Mouse (Mus musculus) left cerebral cortex, adult 8-10 months (tissue): Measurements from ENCODE around the gene Actrt2. TPM values are rescaled to one million over a fixed set of nuclear protein-coding genes. Genes with fewer than 3 reads are reported as not detected.

Experiments used
- DNase-seq, 2 experiments: peaks; one replicate each; pipeline ENCODE4 v3.0.0; 2022; ENCODE audit warnings: low spot score in 2 of 2
- total RNA-seq, 4 experiments: library from RNA; stranded (reverse); gene quantifications; 2 replicates each; pipeline ENCODE4 v1.2.4; 2022

Gene Actrt2
- not detected for total RNA-seq

DNA sequence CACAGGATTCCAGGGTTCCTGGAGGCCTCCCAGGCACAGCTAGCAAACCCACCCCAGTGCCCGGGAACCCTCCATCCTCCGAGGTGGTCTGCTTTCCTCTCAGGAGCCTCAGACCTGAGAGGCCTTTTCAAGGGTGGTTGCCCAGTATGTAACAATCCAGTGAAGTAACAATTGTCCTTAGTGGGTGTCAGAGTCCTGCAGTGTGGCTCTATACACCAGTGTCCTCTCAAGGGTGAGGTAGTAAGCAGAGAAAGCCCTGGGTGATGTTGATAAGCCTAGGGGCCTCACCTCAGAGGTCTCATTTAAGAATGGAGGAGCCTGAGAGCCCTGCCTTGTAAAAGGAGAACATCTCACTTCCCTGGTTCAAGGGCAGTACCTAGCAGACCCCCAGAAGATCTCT is at the start of gene Actrt2:
TSS of gene Actrt2 (minus strand) at position 101 of the 400 bp plus-strand sequence.
- no peak for DNase-seq

DNA sequence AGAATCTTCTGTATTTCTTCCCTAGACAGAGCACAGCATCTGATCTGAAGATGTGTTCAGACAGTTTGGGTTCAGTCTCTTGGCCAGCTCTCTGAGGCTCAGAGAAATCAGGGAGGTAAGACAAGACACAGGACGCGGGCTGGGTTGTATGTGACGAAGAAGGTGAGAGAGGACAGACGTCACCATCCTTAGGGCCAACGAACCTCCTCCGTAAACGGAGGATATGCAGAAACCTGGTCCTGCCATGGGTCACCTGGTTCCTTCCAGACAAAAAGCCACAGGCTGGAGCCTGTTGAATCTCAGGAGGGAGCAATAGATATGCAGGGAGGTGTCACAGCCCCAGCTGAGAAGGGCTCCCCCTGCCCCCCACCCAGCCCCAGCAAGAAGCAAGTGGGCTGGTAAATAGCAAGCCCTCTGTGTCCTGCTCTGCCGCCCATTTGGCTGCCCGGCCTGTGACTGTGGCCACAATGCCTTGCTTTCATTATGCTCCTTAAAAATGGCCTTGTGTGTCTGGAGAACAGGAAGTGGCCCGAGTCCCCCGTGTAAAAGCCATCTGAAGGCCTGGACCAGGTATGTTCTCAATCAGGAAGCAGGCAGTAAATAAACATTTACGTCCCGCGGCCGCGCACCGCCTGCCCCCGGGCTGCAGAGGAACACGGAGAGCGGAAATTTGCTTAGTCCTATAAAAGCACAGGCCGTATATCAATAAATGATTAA is 41.9 kb upstream of the Actrt2 start:
- DNase-seq = no peak

DNA sequence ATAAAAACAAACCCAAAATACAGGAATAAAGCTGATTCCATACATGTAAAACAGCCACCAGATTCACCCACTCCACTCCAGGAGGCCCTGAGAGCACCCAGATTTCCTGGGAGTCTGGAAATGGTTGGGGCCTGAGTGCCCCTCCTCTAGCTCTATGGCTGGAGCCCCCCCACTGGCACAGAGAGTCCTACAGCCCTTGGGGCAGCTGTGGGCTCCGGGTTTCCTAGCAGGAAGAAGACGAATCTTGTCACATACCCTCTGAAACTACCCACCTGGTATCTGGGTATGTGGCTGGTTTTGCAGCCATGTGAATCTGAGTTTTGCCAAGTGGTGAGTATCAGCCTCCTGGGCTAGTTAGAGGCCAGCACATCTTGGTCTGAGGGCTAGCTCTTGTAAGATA is 41.1 kb upstream of the Actrt2 start:
- no peak for DNase-seq

DNA sequence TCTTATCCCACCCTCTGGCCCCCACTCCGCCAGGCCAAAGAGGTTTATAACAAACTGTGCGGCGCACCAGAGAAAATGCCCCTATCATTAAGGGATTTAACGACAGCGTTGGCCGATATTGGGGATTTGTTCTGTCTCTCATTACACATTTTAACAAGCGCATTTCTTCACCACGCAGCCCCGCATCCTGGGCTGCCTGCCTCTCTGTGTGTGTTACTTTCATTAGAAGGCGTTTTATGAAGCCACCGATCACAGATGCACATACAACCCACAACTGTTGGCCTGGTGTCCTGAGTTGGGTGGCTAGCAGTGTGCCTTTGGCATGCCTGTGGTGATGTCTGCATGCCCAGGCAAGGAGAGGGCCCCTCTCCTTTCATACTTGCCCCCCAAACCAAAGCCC is 40.6 kb upstream of the Actrt2 start:
- DNase-seq = no peak

DNA sequence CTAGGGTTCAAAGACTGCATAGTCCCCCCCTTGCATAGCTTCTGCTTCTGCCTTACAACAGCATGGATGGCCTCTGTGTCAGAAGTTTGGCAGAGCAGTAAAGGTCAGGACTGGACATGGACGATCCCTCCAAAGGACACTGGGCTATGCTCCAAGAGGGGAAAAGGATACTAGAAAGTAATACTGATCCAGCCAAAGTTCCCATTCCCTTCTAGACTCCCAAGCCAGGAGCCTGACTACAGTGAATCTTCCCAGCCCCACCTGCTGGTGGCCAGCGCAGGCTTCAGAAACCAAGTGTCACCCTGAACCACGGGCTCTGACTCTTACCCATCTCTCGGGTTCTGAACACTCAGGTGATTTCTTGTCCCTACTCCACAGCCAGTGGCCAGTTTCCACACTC is 39.9 kb upstream of the Actrt2 start:
- DNase-seq = no peak

DNA sequence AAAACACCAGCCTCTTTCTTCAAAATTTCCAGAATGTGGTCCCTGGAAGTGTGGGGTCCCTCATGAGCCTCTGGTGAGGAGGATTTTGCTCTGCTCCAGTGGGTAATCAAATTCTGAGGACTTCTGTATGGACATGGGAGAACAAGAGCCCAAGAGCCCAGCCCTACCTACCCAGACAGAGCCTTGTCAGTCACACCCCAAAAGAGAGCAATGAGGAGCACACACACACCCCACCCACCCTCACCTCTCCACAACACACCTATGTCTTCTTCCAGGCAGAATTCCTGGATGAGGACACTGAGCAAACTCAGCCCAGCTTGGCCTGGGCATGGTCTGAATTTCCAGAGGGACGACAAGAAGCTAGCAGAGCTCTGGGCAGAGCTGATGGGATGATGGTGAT is 38.8 kb upstream of the Actrt2 start:
- no peak for DNase-seq

DNA sequence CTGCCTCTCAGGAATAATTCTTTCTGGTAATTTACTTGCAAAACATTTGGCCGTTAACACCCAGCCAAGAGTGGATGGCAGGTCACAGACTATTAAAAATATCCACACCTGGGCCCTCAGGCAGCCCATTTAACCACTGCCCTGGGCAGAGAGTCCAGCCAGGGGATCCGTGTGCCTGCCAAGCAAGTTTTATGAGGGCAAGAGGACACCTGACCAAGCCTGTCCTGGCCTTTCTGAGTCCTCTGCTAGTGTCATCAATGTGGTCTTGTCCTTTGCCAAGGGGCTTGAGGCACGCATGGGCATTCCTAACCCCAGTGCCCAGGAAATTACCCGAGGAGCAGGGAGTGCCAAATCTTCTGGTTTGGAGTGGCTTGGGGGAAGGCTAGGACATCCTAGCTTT is 38.0 kb upstream of the Actrt2 start:
- DNase-seq = no peak

DNA sequence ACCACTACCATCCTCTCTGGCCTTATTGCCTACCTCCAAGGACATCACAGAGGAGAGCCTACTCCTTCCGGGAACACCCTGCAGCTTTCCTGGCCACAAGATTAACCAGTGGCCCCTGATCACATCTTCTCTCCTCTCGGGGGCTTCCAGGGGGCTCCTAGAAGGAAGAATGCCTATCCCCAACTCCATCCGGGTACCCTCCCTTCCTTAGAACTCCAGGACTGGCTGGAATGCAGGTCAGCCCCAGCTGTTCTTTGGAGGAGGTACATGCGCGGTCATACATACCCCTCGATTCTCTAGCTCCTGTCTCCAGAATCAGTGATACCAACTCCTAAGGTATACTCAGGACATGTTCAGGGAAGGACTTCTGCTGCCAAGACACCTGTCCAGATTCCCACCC is 37.4 kb upstream of the Actrt2 start:
- DNase-seq = no peak

DNA sequence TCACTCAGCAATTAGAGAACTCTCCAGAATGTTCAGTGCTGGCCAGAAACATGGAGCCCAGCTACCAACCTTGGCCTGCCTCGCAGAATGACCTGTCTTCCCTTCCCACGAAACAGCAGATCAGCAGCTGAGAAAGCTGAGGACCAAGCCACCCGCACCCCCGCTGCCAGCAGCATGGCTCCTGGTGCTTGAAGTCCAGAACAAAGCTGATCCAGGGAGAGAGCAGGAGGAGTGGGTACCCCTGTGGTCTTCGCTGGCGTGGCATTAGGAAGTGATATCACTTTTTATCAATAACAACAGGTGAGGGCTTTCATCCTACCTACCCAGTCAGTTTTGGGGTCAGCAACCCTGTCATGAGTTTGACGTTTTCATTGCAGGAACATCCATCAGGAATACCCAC is 36.9 kb upstream of the Actrt2 start:
- DNase-seq = no peak

DNA sequence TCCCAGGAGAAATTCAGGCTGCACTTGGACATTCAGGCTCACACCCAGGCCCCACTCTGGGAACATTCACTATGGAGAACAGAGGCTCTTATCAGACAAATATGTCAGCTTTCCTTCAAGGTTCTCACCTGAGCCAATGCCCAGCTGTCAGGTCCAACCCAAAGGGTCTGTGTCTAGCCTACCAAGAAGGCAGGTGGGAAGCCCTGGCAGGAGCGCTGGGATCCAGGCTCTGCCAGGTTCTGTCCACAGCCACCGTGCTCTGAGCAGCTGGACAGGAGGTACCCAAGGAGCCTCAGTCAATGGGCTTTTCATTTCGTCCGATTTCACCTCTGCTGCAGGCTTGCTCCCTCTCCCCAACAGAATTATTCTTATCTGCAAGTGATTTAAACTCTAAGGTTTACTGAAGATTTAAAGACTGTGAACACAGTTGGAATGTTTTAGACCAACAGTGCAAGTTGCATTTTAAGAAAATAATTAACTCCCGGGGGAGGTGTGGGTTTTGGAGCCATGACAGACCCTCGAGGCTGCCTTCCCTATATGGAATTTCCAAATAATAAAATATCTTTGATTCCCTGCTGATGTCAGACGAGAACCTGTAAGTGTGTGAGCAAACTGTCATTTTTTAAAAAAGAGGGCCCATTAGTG is 35.9 kb upstream of the Actrt2 start:
- DNase-seq = no peak

DNA sequence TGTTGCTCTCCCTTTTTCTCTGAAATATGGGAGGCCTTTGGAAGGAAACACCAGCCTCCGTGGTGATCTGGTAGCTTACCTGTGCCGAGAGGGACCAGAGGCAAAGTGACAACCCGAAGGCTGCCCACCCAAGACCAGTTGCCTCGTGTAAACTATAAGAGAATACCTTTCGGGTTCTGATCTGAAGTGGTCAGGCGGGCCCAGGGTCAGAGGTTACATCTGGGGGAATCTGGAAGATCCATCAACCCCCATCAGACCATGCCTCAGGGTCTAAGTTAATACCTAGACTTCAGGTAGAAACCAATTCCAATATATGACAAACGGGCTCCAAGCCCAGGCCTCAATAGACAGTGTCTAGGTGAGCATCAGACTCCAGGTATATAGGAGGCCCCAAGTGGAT is 35.3 kb upstream of the Actrt2 start:
- DNase-seq = no peak

DNA sequence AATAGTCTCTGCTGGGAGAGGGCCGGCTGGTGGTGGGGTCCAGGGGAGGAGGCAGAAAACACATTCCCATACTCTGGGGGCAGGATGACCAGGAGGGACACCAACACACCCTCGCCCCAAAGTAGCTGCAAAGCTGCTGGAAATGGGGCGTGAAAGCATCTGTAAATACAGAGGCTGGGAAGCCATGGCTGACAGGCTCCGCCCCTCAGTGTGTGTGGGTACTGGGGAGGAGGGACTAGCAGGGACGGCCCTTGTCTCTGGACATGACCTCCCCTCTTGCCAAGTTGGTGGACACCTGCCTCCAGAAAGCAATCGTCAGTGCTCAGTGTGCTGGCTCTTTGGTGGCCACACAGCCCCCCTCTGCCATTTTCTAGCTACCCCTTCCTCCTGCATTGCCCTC is 34.5 kb upstream of the Actrt2 start:
- no peak for DNase-seq

DNA sequence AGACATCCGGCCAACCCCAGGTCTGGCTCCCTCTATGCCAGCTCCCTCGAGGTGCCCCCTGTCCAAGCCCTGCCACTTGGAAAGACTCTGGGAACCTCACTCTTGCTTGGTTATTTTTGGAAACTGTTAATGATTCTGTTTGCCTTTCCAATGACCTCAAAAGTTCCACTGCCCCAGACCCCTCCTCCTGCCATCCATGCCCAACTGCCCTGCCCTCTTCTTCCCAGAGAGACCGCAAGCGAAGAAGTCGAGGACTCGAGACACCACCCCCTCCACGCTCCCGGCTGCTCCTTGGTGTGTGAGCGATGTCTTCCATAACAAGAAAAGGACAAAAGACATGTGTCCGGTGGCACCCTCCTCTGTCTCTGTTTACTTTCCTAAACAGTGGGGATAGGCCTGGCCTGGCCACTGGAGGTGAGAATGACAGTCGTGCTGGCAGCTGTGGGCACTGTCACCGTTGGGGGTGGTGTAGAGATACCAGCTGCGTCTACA is 33.3 kb upstream of the Actrt2 start:
- no peak for DNase-seq

DNA sequence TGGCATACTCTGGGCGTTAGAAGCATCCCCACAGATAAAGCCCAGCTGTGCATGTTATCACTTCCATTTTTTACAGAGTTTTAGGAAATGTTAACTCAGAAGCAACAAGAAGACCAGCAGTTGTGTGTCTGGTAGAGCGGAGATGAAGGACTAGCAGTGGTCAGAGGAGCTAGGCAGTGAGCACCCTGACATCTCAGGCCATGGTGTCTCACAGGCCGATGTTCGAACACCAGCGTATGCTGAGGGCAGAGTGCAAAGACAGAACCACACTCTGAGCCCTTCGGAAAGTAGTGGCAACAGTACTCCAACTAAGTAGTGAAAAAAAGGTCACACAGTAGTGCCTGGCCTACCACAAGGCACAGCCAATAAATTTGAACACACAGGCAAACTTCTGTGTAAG is 32.8 kb upstream of the Actrt2 start:
- DNase-seq = no peak

DNA sequence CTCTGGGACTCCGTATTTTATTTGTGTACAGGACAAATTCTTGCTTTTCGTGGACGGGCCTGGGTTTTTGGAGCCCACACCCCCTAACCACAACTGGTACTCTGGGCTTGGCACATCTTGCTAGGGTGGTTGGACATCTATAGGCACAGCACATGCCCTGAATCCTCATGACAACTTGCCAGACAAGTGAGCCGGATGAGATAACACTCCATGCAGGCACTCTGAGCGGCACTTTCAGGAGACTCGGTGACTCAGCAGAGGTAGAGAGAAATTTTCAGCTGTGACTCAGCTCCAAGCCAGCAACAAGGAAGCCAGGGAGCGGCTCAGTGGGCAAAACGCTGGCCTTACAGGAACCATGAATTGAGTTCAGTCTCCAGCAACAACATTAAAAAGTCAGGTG is 31.6 kb upstream of the Actrt2 start:
- no peak for DNase-seq

DNA sequence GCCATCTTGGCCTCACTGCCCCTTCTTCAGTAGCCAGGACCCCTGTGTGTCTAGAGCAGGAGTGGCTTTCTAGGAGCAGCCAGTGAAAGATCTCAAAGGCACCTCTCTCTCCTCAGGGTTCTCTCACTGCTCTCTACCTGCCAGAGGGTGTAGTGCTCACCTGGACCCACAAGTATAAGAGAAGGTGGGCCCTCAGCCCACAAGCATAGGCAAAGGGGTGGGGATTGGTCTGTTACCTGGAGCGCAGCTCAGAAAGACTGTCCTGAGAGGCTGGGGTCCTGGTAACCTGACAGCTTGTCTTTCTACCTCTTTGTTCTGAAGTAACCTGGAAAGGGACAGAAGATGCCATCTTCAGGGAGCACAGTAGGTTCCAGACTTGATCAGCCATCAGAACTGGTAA is 31.0 kb upstream of the Actrt2 start:
- DNase-seq = no peak

DNA sequence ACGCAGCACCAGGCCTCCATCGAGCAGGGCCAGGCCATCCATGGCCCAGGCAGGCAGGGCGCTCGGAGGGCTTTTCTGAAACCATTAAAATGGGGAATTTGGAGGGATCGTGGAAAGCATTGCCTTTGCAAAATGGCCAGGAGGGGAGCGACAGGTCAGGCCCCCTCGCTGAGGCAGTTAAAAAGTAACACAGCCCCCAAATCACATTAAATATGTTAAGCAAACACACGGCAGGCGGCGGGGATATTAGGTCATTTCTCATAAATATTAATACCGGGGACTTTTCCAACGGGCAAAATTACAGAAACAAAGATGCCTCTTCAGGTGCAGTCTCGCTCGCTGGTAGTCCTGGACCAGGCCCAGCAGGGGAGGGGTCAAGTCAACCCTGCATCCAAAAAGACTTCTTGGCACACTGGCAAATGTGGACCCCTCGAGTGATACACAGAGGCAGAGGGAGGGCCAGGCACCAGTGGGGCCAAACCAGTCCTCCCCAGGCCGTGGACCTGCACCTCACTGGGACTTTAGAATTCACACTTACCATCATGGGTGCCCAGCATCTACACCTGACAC is 30.4 kb upstream of the Actrt2 start:
- no peak for DNase-seq

DNA sequence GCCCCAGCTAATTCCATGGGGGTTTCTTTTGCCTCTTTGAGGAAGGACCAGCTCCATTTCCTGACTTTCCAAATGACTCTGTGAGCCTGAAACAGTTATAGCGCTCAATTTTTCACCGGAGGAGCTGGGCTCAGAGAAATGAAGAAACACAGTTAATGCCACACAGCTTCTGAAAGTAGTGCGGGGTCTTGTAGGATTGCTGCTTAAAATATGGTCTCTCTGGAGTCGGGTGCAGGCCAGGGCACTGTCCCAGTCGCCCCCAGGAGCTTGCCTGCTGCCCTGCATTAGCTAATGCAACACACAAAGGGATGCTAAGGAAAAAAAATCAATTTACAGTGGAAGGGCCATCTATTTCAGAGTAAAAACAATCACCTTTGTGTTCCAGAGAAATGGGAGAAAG is 29.8 kb upstream of the Actrt2 start:
- DNase-seq = no peak

DNA sequence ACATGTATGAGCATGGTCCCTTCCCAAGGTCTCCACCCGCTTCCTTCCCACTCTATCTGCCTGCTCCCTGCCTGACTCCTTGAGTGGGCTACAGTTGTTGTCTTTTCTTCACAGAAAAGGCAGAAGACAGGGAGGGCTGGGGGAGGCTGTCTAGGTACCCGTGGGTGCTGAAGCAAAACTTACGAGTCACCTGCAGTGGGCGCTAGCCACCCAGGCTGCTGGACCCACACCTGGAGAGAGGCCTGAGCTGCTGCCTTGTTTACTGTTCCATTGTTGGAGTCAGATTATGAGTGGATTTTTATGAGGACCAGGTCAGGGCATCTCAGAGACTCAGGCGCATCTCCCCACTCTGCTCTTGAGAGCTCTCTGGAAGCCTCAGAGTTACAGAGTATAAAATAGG is 28.9 kb upstream of the Actrt2 start:
- DNase-seq = no peak

DNA sequence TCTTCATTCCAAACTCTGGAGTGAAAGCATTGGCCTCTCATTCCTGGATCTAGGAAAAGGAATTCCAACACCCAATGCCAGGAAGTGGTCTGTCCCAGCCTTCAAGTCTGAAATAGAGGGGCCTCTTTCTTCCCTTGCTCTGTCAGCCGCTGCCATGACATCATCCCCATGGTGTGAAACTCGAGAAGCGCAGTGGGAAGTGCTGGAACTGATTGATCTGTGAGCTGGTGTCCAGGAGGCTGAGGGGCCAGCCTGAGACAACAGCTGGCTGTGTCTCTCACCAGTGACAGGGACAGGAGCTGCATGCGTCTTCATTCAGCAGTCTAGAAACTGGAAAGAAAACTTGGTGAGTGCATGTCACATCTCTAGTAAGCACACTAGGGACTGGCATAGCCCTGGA is 28.5 kb upstream of the Actrt2 start:
- DNase-seq = no peak

DNA sequence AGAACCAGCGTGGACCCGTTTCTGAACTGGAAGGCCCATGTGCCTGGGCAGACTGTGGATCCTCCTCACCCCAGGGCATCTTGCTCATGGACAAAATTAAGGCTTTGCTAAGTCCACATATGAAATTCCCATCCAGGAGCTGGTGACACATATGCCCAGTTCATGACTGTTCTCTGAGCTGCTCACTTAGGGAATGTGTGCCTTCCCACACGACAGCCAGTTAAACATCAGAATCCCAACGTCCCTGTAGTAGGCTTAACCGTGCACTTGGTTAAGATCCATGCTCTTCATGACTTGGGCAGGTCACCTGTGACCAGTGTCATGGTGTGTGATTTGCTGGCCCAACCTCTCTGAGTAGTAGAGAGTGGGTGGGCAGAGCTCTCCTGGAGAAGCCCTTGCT is 26.7 kb upstream of the Actrt2 start:
- DNase-seq = no peak

DNA sequence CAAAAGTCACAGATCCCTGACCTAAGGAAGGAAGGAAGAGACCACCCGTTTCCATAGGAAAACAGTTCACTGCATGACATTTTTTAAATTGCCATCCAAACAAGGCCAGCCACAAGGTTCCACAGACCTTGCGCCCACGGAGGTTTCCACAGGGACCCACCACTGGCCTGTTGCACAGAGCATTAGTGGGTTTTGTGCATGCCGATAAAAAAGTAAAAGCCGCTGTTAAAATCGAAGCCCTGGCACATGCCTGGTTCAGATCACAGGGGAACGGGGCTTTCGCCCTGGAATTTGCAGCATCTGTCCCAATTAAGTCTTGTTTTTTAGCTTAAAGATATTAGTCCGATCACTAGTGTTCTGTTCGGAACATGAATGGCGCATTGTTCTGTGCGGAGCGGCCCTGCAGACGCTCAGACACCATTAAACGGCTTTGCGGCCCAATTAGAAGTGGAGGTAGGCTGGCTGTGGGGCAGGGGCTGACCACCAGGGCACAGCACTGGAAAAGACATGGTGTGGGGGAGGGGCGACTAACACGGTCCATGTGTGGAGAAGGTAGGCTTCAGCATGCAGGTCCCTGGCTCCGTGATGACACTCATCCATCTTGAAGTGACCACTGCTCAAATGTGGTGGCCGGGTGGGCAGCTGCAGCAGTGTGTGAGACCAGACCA is 25.8 kb upstream of the Actrt2 start:
- no peak for DNase-seq
